Mouse (Mus musculus): Measurements from ENCODE around the gene Actr5.

- TF ChIP-seq CTCF (IDR thresholded peaks at IDR 0.05) (no peak), EP300 (IDR thresholded peaks at IDR 0.05) (no peak)
Observed at GRCm38 (mm10) chr2:158675161-158675560, 50.5 kb downstream of the Actr5 start.
